18 mouse cellular contexts compared by ENCODE assay signal in genomic region chr1:167817028-167817427, GRCm38 (mm10).
A peak's percentile ranks its signal among the peaks of the same experiment; 100 is the strongest.
DNase-seq lines count a peak whose midpoint lies in the region; ATAC-seq and TF ChIP-seq lines count a peak whose summit lies in the region.
"Had no signal": no experiment of that assay in that cellular context is flagged by ENCODE, and none has a peak within 500 bp of the region (broad histone marks: within the 10 kb centered on the region; RNA-seq: fewer than 3 reads in every experiment).

No protein-coding gene starts in this region.

- H3K9me3 ChIP-seq in hindbrain, embryonic 16.5 days (ENCODE audit: control insufficient read depth, low read length) = no peaks in the 10 kb centered on the region
- no peaks in the 10 kb centered on the region for H3K9me3 ChIP-seq in hindbrain, embryonic 11.5 days (ENCODE audit: control insufficient read depth, low read length)
- no peaks in the 10 kb centered on the region for H3K9me3 ChIP-seq in neural tube, embryonic 13.5 days

- H3K4me2 ChIP-seq in hindbrain, embryonic 16.5 days (ENCODE audit: low read length) = no peak overlapping the region
- no peak overlapping the region for H3K4me2 ChIP-seq in hindbrain, embryonic 11.5 days (replicated peaks; ENCODE audit: low read depth, low read length)
- no peak overlapping the region for H3K4me2 ChIP-seq in neural tube, embryonic 13.5 days

- 44% methylated on average over 6 of the region's 6 CpGs for WGBS in hindbrain, embryonic 16.5 days
- WGBS in hindbrain, embryonic 11.5 days = 71% methylated on average over 6 of the region's 6 CpGs
- 56% methylated on average over 6 of the region's 6 CpGs for WGBS in neural tube, embryonic 13.5 days
- 34% methylated on average over 6 of the region's 6 CpGs for WGBS in kidney, adult 2 months

- TF ChIP-seq POLR2A in kidney, adult 2 months (IDR thresholded peaks at IDR 0.05; ENCODE audit: low read depth, low read length) = no peak

- no peak overlapping the region for H3K4me3 ChIP-seq in hindbrain, embryonic 16.5 days (ENCODE audit: low read length)
- no peak overlapping the region for H3K4me3 ChIP-seq in hindbrain, embryonic 11.5 days (ENCODE audit: low read depth, low read length)
- H3K4me3 ChIP-seq in neural tube, embryonic 13.5 days = no peak overlapping the region
- H3K4me3 ChIP-seq in kidney, adult 2 months (ENCODE audit: insufficient read depth, low read depth, low read length) = no peak overlapping the region
- H3K4me3 ChIP-seq: erythroblast, embryonic 14.5 days; layer of hippocampus, adult 2 months; left cerebral cortex, adult 2 months had no signal

- H3K27ac ChIP-seq in hindbrain, embryonic 16.5 days (ENCODE audit: low read depth, low read length) = no peak overlapping the region
- H3K27ac ChIP-seq in hindbrain, embryonic 11.5 days (ENCODE audit: low read depth, low read length) = no peak overlapping the region
- H3K27ac ChIP-seq in neural tube, embryonic 13.5 days (replicated peaks) = no peak overlapping the region
- H3K27ac ChIP-seq in kidney, adult 2 months (ENCODE audit: insufficient read depth, low read depth, low read length) = no peak overlapping the region
- H3K27ac ChIP-seq: layer of hippocampus, adult 2 months; left cerebral cortex, adult 2 months had no signal

- peak; percentile 76 for ATAC-seq in hindbrain, embryonic 16.5 days
- ATAC-seq in hindbrain, embryonic 11.5 days (ENCODE audit: low FRiP score) = no peak
- peak; percentile 27; the same call in 1 of the 2 replicates for ATAC-seq in neural tube, embryonic 13.5 days (ENCODE audit: low read depth)

- no peak overlapping the region for H3K9ac ChIP-seq in hindbrain, embryonic 16.5 days (ENCODE audit: low read depth, low read length)
- H3K9ac ChIP-seq in hindbrain, embryonic 11.5 days (ENCODE audit: low read depth, low read length) = no peak overlapping the region
- H3K9ac ChIP-seq in neural tube, embryonic 13.5 days = no peak overlapping the region

- no peaks in the 10 kb centered on the region for H3K27me3 ChIP-seq in hindbrain, embryonic 16.5 days (replicated peaks; ENCODE audit: control insufficient read depth, insufficient read depth, low read length)
- no peaks in the 10 kb centered on the region for H3K27me3 ChIP-seq in hindbrain, embryonic 11.5 days (ENCODE audit: control insufficient read depth, insufficient read depth, low read length)
- H3K27me3 ChIP-seq in neural tube, embryonic 13.5 days = no peaks in the 10 kb centered on the region
- no peaks in the 10 kb centered on the region for H3K27me3 ChIP-seq in kidney, adult 2 months (replicated peaks; ENCODE audit: control insufficient read depth, insufficient read depth, low read length)

- 0 out of 2 replicates have a peak, but pooled peaks cover 3% of the 10 kb centered on the region for H3K4me1 ChIP-seq in hindbrain, embryonic 16.5 days (ENCODE audit: control insufficient read depth, insufficient read depth, low read depth, low read length)
- H3K4me1 ChIP-seq in hindbrain, embryonic 11.5 days (replicated peaks; ENCODE audit: control insufficient read depth, insufficient read depth, low read length) = no peaks in the 10 kb centered on the region
- peaks cover 11% of the 10 kb centered on the region for H3K4me1 ChIP-seq in neural tube, embryonic 13.5 days (replicated peaks)
- no peaks in the 10 kb centered on the region for H3K4me1 ChIP-seq in kidney, adult 2 months (ENCODE audit: control insufficient read depth, insufficient read depth, low read length)

- DNase-seq in hindbrain, embryonic 11.5 days (ENCODE audit: low spot score) = no peak
- no peak for DNase-seq in neural tube, embryonic 10.5 days (ENCODE audit: extremely low spot score, low spot score)
- DNase-seq in forelimb bud, embryonic 11.5 days (ENCODE audit: low read depth, low spot score) = peak; percentile 27
- no peak for DNase-seq in embryo, embryonic 9.5 days (ENCODE audit: extremely low spot score)
- no peak for DNase-seq in kidney, adult 2 months
- DNase-seq: adrenal gland, adult 2 months; cerebellum, adult 8-10 months; gastrocnemius, postnatal 36 days; kidney, adult 8-10 months; kidney, postnatal 14 days; left cerebral cortex, postnatal 4 days; liver; lung, postnatal 10 days had no signal

- no peaks in the 10 kb centered on the region for H3K36me3 ChIP-seq in hindbrain, embryonic 16.5 days (ENCODE audit: control insufficient read depth, insufficient read depth, low read length)
- no peaks in the 10 kb centered on the region for H3K36me3 ChIP-seq in hindbrain, embryonic 11.5 days (ENCODE audit: control insufficient read depth, insufficient read depth, low read length)
- no peaks in the 10 kb centered on the region for H3K36me3 ChIP-seq in neural tube, embryonic 13.5 days
- no peaks in the 10 kb centered on the region for H3K36me3 ChIP-seq in kidney, adult 2 months (ENCODE audit: control insufficient read depth, insufficient read depth, low read length)

- no peak for TF ChIP-seq CTCF in kidney, adult 2 months (conservative IDR thresholded peaks at IDR 0.05; ENCODE audit: insufficient read depth, insufficient read length, low read depth, low read length)
